Mouse (Mus musculus) kidney, adult 2 months (tissue): ENCODE data around the gene U2af2. TPM values are rescaled to one million over a fixed set of nuclear protein-coding genes. Genes with fewer than 3 reads are reported as not detected.
"Not testable (repeated sequence)": the region's sequence is repeated elsewhere in the genome, so short reads cannot be mapped to it uniquely, and the experiment has no call there.

Source experiments
- DNase-seq: peaks from one replicate; pipeline ENCODE4 v3.0.0; 2021
- H3K27ac ChIP-seq: fragments of 200-500 bp; 2 replicates; pipeline ENCODE4 v1.5.1; 2012; ENCODE audit warnings: low read depth, low read length, control low read depth, inconsistent platforms; ENCODE audit not compliant: insufficient read depth
- H3K27me3 ChIP-seq: fragments of 200-500 bp; replicated peaks from 2 replicates; pipeline ENCODE4 v1.6.1; 2012; ENCODE audit warnings: mild to moderate bottlenecking, moderate library complexity, low read length, inconsistent platforms; ENCODE audit not compliant: control insufficient read depth, insufficient read depth
- H3K36me3 ChIP-seq: fragments of 200-500 bp; 2 replicates; pipeline ENCODE4 v1.6.1; 2012; ENCODE audit warnings: mild to moderate bottlenecking, moderate library complexity, low read length, inconsistent platforms; ENCODE audit not compliant: control insufficient read depth, insufficient read depth
- H3K4me1 ChIP-seq: fragments of 200-500 bp; 2 replicates; pipeline ENCODE4 v1.6.1; 2011; ENCODE audit warnings: low read length; ENCODE audit not compliant: control insufficient read depth, insufficient read depth
- H3K4me3 ChIP-seq: fragments of 200-500 bp; 2 replicates; pipeline ENCODE4 v1.5.1; 2011; ENCODE audit warnings: mild to moderate bottlenecking, low read depth, low read length, control low read depth; ENCODE audit not compliant: insufficient read depth
- CTCF ChIP-seq: fragments of 200-500 bp; conservative IDR thresholded peaks from 2 replicates; pipeline ENCODE4 v1.5.1; 2011; ENCODE audit warnings: low read depth, mild to moderate bottlenecking, control low read depth, low read length, moderate library complexity, mixed read lengths; ENCODE audit not compliant: insufficient read depth, insufficient read length
- POLR2A ChIP-seq: fragments of 200-500 bp; IDR thresholded peaks from one replicate; pipeline ENCODE4 v1.6.1; 2011; ENCODE audit warnings: low read depth, low read length, control low read depth
- WGBS: fragments of 180-500 bp; shearing (Covaris S2); methylation state at CpG from one replicate; pipeline ENCODE4 v1.1.7; 2018; 5-methylcytosine and 5-hydroxymethylcytosine counted together
- polyA plus RNA-seq: library from polyadenylated mRNA; depleted of rRNA; stranded (reverse); fragments of >200 nt; gene quantifications from 2 replicates; pipeline ENCODE4 v1.2.3, GENCODE M21; 2012

U2af2 gene
- polyA plus RNA-seq, 1 experiment, result 153 TPM

- no peak for DNase-seq
- H3K4me1 ChIP-seq, result no peaks in the 10 kb centered on the region
- H3K27me3 ChIP-seq, result no peaks in the 10 kb centered on the region
- no peak overlapping the region for H3K27ac ChIP-seq
- peaks cover 16% of the 10 kb centered on the region for H3K36me3 ChIP-seq
- 81% methylated on average over 1 of the region's 1 CpGs for WGBS
- no peak overlapping the region for H3K4me3 ChIP-seq
- TF ChIP-seq CTCF (no peak), POLR2A (no peak)
Observed at GRCm38 (mm10) chr7:5073586-5073985, 11.6 kb downstream of the U2af2 start.

DNA sequence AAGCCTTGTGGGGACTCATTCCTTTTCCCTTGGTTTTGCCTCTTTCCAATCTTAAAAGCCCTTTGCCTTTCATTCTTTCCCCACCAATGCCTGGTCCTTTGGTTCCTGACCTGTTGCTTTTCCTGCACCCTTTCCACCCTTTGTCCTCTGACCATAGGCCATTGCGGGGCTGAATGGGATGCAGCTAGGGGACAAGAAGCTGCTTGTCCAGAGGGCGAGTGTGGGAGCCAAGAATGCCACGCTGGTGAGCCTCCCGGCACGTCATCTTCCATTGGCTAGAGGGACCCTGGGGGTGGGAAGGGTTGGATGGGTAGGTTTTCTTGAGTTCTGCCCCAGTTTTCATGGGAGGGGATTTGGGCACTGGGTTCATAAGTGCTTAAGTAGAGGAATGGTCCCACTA is 13.0 kb downstream of the U2af2 start:
- Histone ChIP-seq H3K27me3 (no peaks in the 10 kb centered on the region), H3K27ac (no peak overlapping the region), H3K4me1 (no peaks in the 10 kb centered on the region), H3K36me3 (peaks cover 13% of the 10 kb centered on the region), H3K4me3 (no peak overlapping the region)
- WGBS, result 56% methylated on average over 5 of the region's 5 CpGs
- peak; percentile 57 for DNase-seq
- no peak for TF ChIP-seq POLR2A
- no peak for TF ChIP-seq CTCF

DNA sequence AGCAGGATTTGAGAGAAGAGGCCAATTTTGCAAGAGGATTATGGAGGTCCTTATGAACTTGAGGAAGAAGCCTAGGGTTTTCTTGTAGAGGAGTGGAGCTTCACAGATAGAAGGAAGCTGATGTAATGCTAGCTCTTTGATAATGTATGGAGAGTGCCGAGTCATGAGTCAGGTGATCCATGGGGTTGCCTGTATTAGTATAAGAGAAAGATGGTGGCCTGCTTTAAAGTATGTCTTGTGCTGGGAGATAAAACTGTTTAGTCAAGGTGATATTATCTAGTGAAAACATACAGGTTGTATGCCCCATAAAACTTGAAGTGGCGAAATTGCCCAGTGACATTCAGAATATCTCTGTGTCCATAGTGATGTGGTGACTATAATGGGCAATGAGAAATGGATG is 15.0 kb downstream of the U2af2 start:
- no peak overlapping the region for H3K27ac ChIP-seq
- TF ChIP-seq CTCF (no peak), POLR2A (no peak)
- H3K27me3 ChIP-seq, result no peaks in the 10 kb centered on the region
- peaks cover 8% of the 10 kb centered on the region for H3K36me3 ChIP-seq
- DNase-seq, result no peak
- H3K4me1 ChIP-seq, result peaks cover 7% of the 10 kb centered on the region; the same call in 1 of the 2 replicates
- no peak overlapping the region for H3K4me3 ChIP-seq
- 74% methylated on average over 2 of the region's 2 CpGs for WGBS

DNA sequence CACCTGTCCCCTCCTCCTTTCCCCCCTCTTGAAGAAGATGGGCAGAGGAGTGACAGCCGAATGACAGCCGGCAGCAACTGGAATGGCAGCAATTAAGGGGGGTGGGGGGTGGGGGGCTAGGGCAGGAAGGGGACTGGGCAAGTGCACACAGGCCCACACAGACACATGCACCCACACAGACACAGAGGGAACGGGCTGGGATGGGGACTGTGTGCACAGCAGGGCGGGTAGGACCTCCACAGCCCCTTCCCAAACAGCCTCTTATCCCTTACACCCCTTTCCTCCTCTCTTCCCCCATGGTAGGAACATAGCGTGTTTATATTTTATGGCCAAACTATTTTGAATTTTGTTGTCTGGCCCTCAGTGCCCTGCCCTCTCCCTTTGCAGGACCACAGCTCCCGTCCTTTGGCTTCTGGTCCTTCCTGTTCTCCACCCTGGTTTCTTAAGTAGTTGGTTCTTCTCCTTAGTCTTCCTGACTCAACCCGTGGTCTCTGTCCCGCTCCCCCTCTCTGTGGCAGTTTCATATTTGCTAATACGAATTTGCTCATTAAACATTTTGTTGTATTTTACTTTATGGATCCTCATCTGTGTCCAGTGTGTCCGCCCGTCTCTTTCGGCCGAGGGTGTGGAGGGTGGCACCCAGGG is 17.5 kb downstream of the U2af2 start:
- Histone ChIP-seq H3K4me3 (peak overlapping the region; percentile 78), H3K27ac (peak overlapping the region; percentile 84)
- not testable (repeated sequence) for H3K4me1 ChIP-seq, H3K36me3 ChIP-seq, DNase-seq, H3K27me3 ChIP-seq
- 31% methylated on average over 13 of the region's 13 CpGs for WGBS

DNA sequence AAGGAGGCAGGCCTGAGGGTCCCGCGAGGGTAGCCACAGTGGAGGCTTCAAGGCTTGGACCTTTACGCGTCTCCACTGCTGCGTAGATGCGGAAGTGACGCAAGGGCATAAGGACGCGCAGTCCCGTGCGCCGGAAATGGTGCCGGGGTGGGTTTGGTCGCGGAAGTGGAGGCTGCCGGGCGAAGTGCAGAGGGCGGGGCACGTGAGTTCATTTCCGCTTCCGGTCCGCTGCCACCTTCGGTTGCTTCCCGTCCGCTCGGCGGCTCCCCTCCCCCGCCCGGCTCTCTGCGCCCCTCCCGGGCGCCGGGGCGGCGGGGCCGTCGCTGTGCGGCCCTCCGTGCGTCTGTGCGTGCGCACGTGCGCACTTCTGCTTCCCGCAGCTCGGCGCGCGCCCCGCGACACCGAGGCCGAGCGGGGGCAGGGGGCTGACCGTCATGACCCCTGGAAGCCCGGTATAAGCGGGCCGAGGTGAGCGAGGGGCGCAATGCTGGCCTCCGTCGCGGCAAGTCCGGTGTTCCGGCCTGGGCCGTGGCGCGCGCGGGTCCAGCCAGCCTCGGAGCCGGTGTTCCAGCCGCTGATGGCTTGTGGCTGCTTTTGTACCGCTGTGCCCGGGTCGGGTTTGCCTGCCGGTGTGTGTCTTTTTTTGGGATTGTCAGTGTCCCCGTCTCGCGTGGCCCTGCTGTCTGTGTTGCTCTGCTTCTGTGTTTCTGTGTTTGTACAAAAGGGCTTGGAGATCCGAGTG is 18.2 kb downstream of the U2af2 start, which contains the start of gene Epn1:
TSS of gene Epn1 (plus strand) at position 226 of the 742 bp plus-strand sequence.
- TF ChIP-seq POLR2A, result no peak
- TF ChIP-seq CTCF, result no peak
- H3K27me3 ChIP-seq, result no peaks in the 10 kb centered on the region
- peaks cover 8% of the 10 kb centered on the region; the same call in 1 of the 2 replicates for H3K4me1 ChIP-seq
- peak within 1 kb of the TSS; percentile 94 for H3K4me3 ChIP-seq
- DNase-seq, result peak; percentile 98
- peaks cover 4% of the 10 kb centered on the region; the same call in 1 of the 2 replicates for H3K36me3 ChIP-seq
- peak within 1 kb of the TSS; percentile 84 for H3K27ac ChIP-seq
- WGBS, result under 1% methylated on average over 79 of the region's 81 CpGs

- TF ChIP-seq CTCF (no peak), POLR2A (no peak)
- H3K4me3 ChIP-seq, result peak overlapping the region; percentile 94
- peak overlapping the region; percentile 83 for H3K27ac ChIP-seq
- H3K4me1 ChIP-seq, result peaks cover 13% of the 10 kb centered on the region; the same call in 1 of the 2 replicates
- H3K27me3 ChIP-seq, result no peaks in the 10 kb centered on the region
- DNase-seq, result no peak
- peaks cover 4% of the 10 kb centered on the region; the same call in 1 of the 2 replicates for H3K36me3 ChIP-seq
- WGBS, result 5% methylated on average over 6 of the region's 6 CpGs
Observed at GRCm38 (mm10) chr7:5080815-5081214, 18.9 kb downstream of the U2af2 start.

GRCm38 (mm10) chr7:5081241-5081640 is 19.3 kb downstream of the U2af2 start:
- no peak for DNase-seq
- Histone ChIP-seq H3K36me3 (0 out of 2 replicates have a peak, but pooled peaks cover 3% of the 10 kb centered on the region), H3K4me1 (peaks cover 13% of the 10 kb centered on the region; the same call in 1 of the 2 replicates), H3K27me3 (no peaks in the 10 kb centered on the region), H3K27ac (no peak overlapping the region), H3K4me3 (peak overlapping the region; percentile 23; the same call in 1 of the 2 replicates)
- 33% methylated on average over 6 of the region's 6 CpGs for WGBS
- TF ChIP-seq CTCF (no peak), POLR2A (no peak)
